Mouse (Mus musculus): Measurements from ENCODE around the gene Cd44. TPM values are rescaled to one million over a fixed set of nuclear protein-coding genes. Genes with fewer than 3 reads are reported as not detected.

The Cd44 gene
- polyA plus RNA-seq, 1 experiment = 87.6 TPM

GRCm38 (mm10) chr2:102805283-102805682 lies 96.2 kb downstream of the Cd44 start:
- H3ac ChIP-seq (ENCODE audit: control insufficient read depth, insufficient read length, low read depth) = no peak overlapping the region
- TF ChIP-seq MYOG (IDR thresholded peaks at IDR 0.05; ENCODE audit: control insufficient read depth, extremely low read depth, insufficient read length) (no peak), MAX (IDR thresholded peaks at IDR 0.05) (no peak), USF1 (IDR thresholded peaks at IDR 0.05; ENCODE audit: low read depth) (peak; percentile 66)
- H3K36me3 ChIP-seq (ENCODE audit: control insufficient read depth, insufficient read depth) = peaks cover 4% of the 10 kb centered on the region

DNA sequence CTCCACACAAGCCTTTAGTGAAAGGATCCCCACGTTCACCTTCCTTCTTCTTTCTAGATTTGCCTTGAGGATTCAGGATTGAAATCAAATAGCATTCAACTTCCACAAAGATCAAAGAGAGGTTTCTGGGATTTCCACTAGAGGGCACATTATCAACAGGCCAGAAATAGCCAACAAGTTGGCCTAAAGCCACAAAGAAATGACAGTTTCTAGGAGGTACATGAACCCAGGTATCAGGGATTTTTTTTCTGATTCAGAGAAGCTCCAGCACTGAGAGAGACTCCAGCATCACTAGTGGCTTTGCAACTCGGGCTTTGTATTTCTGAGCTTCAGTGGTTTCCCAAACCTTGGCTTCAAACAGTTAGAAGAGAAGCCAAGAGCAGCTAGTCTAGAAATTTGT lies 97.4 kb downstream of the Cd44 start:
- Histone ChIP-seq H3K79me3 (ENCODE audit: low read depth) (no peaks in the 10 kb centered on the region), H3K79me2 (ENCODE audit: control insufficient read depth, insufficient read depth) (no peaks in the 10 kb centered on the region), H3ac (ENCODE audit: control insufficient read depth, insufficient read length, low read depth) (no peak overlapping the region), H3K4me3 (ENCODE audit: insufficient read depth, poor library complexity, severe bottlenecking) (no peak overlapping the region), H3K27me3 (ENCODE audit: control insufficient read depth, insufficient read depth, insufficient read length) (no peaks in the 10 kb centered on the region), H3K36me3 (ENCODE audit: control insufficient read depth, insufficient read depth) (no peaks in the 10 kb centered on the region)
- TF ChIP-seq MYOD1 (IDR thresholded peaks at IDR 0.05; ENCODE audit: control insufficient read depth, insufficient read length, low read depth) (no peak), FOSL1 (IDR thresholded peaks at IDR 0.05; ENCODE audit: insufficient read depth, low read length, poor library complexity, severe bottlenecking) (no peak), MAX (IDR thresholded peaks at IDR 0.05) (no peak), MYOG (IDR thresholded peaks at IDR 0.05; ENCODE audit: control insufficient read depth, extremely low read depth, insufficient read length) (no peak), CTCF (IDR thresholded peaks at IDR 0.05; ENCODE audit: control insufficient read depth, insufficient read depth, insufficient read length) (no peak), CEBPB (IDR thresholded peaks at IDR 0.05; ENCODE audit: low read depth) (no peak), USF1 (IDR thresholded peaks at IDR 0.05; ENCODE audit: low read depth) (no peak)

More at GRCm38 (mm10) chr2:102805283-102805682, 96.2 kb downstream of the Cd44 start:
- Histone ChIP-seq H3K27me3 (ENCODE audit: control insufficient read depth, insufficient read depth, insufficient read length) (no peaks in the 10 kb centered on the region), H3K4me3 (ENCODE audit: insufficient read depth, poor library complexity, severe bottlenecking) (no peak overlapping the region), H3K79me3 (ENCODE audit: low read depth) (no peaks in the 10 kb centered on the region), H3K79me2 (ENCODE audit: control insufficient read depth, insufficient read depth) (no peaks in the 10 kb centered on the region)

- Histone ChIP-seq H3ac (ENCODE audit: control insufficient read depth, insufficient read length, low read depth) (no peak overlapping the region), H3K4me3 (ENCODE audit: insufficient read depth, poor library complexity, severe bottlenecking) (no peak overlapping the region), H3K79me2 (ENCODE audit: control insufficient read depth, insufficient read depth) (no peaks in the 10 kb centered on the region), H3K79me3 (ENCODE audit: low read depth) (no peaks in the 10 kb centered on the region), H3K27me3 (ENCODE audit: control insufficient read depth, insufficient read depth, insufficient read length) (no peaks in the 10 kb centered on the region), H3K36me3 (ENCODE audit: control insufficient read depth, insufficient read depth) (no peaks in the 10 kb centered on the region)
- TF ChIP-seq CEBPB (IDR thresholded peaks at IDR 0.05; ENCODE audit: low read depth) (no peak), USF1 (IDR thresholded peaks at IDR 0.05; ENCODE audit: low read depth) (peak; percentile 54)
Measured at GRCm38 (mm10) chr2:102801899-102802298, 99.6 kb downstream of the Cd44 start.

- TF ChIP-seq CEBPB (IDR thresholded peaks at IDR 0.05; ENCODE audit: low read depth) (no peak), MYOG (IDR thresholded peaks at IDR 0.05; ENCODE audit: control insufficient read depth, extremely low read depth, insufficient read length) (no peak), MYOD1 (IDR thresholded peaks at IDR 0.05; ENCODE audit: control insufficient read depth, insufficient read length, low read depth) (no peak), FOSL1 (IDR thresholded peaks at IDR 0.05; ENCODE audit: insufficient read depth, low read length, poor library complexity, severe bottlenecking) (no peak), USF1 (IDR thresholded peaks at IDR 0.05; ENCODE audit: low read depth) (no peak), MAX (IDR thresholded peaks at IDR 0.05) (no peak), CTCF (IDR thresholded peaks at IDR 0.05; ENCODE audit: control insufficient read depth, insufficient read depth, insufficient read length) (no peak)
Measured at GRCm38 (mm10) chr2:102798149-102798548, 103.3 kb downstream of the Cd44 start.

DNA sequence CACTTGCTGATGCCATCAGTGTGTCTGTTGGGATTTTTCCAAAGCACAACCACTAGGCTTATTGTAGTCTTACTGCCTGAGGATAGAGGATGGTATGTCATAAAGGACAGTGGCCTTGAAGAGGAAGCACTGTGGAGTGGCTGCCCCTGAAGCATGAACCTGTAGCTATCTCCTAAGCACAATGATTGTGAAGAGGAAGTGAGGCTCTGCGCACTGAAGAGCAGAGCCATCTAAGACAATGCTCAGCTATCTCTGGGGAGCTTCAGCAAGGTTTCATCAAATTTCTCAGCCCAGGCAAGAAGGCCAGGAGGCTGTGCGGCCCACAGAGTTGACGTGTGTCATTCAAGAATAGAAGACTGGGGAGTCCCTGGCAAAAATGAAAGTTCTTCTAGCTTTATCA lies 106.4 kb downstream of the Cd44 start:
- no peak for TF ChIP-seq MAX (IDR thresholded peaks at IDR 0.05)
- TF ChIP-seq FOSL1 (IDR thresholded peaks at IDR 0.05; ENCODE audit: insufficient read depth, low read length, poor library complexity, severe bottlenecking) = no peak
- TF ChIP-seq MYOG (IDR thresholded peaks at IDR 0.05; ENCODE audit: control insufficient read depth, extremely low read depth, insufficient read length) = no peak
- TF ChIP-seq USF1 (IDR thresholded peaks at IDR 0.05; ENCODE audit: low read depth) = no peak
- no peak for TF ChIP-seq CTCF (IDR thresholded peaks at IDR 0.05; ENCODE audit: control insufficient read depth, insufficient read depth, insufficient read length)
- no peak for TF ChIP-seq MYOD1 (IDR thresholded peaks at IDR 0.05; ENCODE audit: control insufficient read depth, insufficient read length, low read depth)
- TF ChIP-seq CEBPB (IDR thresholded peaks at IDR 0.05; ENCODE audit: low read depth) = no peak
- H3K36me3 ChIP-seq (ENCODE audit: control insufficient read depth, insufficient read depth) = no peaks in the 10 kb centered on the region
- peaks cover 1% of the 10 kb centered on the region for H3K27me3 ChIP-seq (ENCODE audit: control insufficient read depth, insufficient read depth, insufficient read length)
- H3K79me3 ChIP-seq (ENCODE audit: low read depth) = no peaks in the 10 kb centered on the region
- no peak overlapping the region for H3ac ChIP-seq (ENCODE audit: control insufficient read depth, insufficient read length, low read depth)
- no peaks in the 10 kb centered on the region for H3K79me2 ChIP-seq (ENCODE audit: control insufficient read depth, insufficient read depth)
- no peak overlapping the region for H3K4me3 ChIP-seq (ENCODE audit: insufficient read depth, poor library complexity, severe bottlenecking)

More at GRCm38 (mm10) chr2:102798149-102798548, 103.3 kb downstream of the Cd44 start:
- Histone ChIP-seq H3K79me2 (ENCODE audit: control insufficient read depth, insufficient read depth) (no peaks in the 10 kb centered on the region), H3K36me3 (ENCODE audit: control insufficient read depth, insufficient read depth) (no peaks in the 10 kb centered on the region), H3K4me3 (ENCODE audit: insufficient read depth, poor library complexity, severe bottlenecking) (no peak overlapping the region), H3ac (ENCODE audit: control insufficient read depth, insufficient read length, low read depth) (no peak overlapping the region), H3K27me3 (ENCODE audit: control insufficient read depth, insufficient read depth, insufficient read length) (no peaks in the 10 kb centered on the region), H3K79me3 (ENCODE audit: low read depth) (no peaks in the 10 kb centered on the region)

DNA sequence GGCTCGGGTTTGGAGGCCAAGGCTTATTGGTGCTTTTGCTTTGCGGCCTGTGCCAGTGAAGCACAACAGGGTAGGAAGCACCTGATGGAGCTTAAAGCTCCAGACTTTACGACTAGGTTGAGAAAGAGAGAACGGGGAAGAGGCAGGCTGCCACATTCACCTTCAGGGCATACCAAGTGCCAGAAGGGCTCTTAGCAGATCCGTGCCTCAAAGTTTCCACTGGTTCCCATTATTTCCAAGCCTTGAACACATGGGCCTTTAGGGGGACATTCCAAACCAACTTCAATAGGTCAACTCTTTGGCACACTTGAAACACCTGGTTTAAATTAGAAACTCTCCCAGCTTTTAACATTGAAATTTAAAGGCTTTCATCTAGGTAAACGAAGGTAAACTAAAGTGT lies 108.7 kb downstream of the Cd44 start:
- no peaks in the 10 kb centered on the region for H3K79me2 ChIP-seq (ENCODE audit: control insufficient read depth, insufficient read depth)
- no peaks in the 10 kb centered on the region for H3K36me3 ChIP-seq (ENCODE audit: control insufficient read depth, insufficient read depth)
- no peaks in the 10 kb centered on the region for H3K79me3 ChIP-seq (ENCODE audit: low read depth)
- no peak overlapping the region for H3K4me3 ChIP-seq (ENCODE audit: insufficient read depth, poor library complexity, severe bottlenecking)
- H3K27me3 ChIP-seq (ENCODE audit: control insufficient read depth, insufficient read depth, insufficient read length) = peaks cover 10% of the 10 kb centered on the region
- no peak overlapping the region for H3ac ChIP-seq (ENCODE audit: control insufficient read depth, insufficient read length, low read depth)
- TF ChIP-seq USF1 (IDR thresholded peaks at IDR 0.05; ENCODE audit: low read depth) (no peak), MYOG (IDR thresholded peaks at IDR 0.05; ENCODE audit: control insufficient read depth, extremely low read depth, insufficient read length) (no peak), CTCF (IDR thresholded peaks at IDR 0.05; ENCODE audit: control insufficient read depth, insufficient read depth, insufficient read length) (no peak), CEBPB (IDR thresholded peaks at IDR 0.05; ENCODE audit: low read depth) (no peak), MYOD1 (IDR thresholded peaks at IDR 0.05; ENCODE audit: control insufficient read depth, insufficient read length, low read depth) (no peak), FOSL1 (IDR thresholded peaks at IDR 0.05; ENCODE audit: insufficient read depth, low read length, poor library complexity, severe bottlenecking) (no peak)
